Mouse (Mus musculus) CH12.LX (cell line): ENCODE measurements at regions not wholly inside any gene's neighbourhood (a gene's known extent, or its start where the extent isn't known, plus 50 kb on each side); places are given as distances from the start of the nearest gene placed in this dataset.

ENCODE experiments used
- CHD2 ChIP-seq: IDR thresholded peaks from 2 replicates; pipeline ENCODE4 v1.6.1; 2011; ENCODE audit warnings: low read length, improper control_type of control experiment
- CTCF ChIP-seq, 2 experiments: IDR thresholded peaks in 1 of 2; conservative IDR thresholded peaks in 1 of 2; 2 replicates each; pipeline ENCODE4 v1.5.1; 2011 to 2012; ENCODE audit warnings: low read depth in 2 of 2, low read length in 2 of 2, improper control_type of control experiment in 1 of 2, inconsistent platforms in 1 of 2, mild to moderate bottlenecking in 1 of 2, moderate library complexity in 1 of 2
- EP300 ChIP-seq: IDR thresholded peaks from 2 replicates; pipeline ENCODE4 v1.6.1; 2011; ENCODE audit warnings: low read length, improper control_type of control experiment
- JUND ChIP-seq: conservative IDR thresholded peaks from 2 replicates; pipeline ENCODE4 v1.6.1; 2011; ENCODE audit warnings: low read depth, low read length, improper control_type of control experiment
- RAD21 ChIP-seq: IDR thresholded peaks from 2 replicates; pipeline ENCODE4 v1.6.1; 2011; ENCODE audit warnings: low read depth, mild to moderate bottlenecking, low read length, improper control_type of control experiment, moderate library complexity
- UBTF ChIP-seq: IDR thresholded peaks from 2 replicates; pipeline ENCODE4 v1.6.1; 2012; ENCODE audit warnings: low read depth, mild to moderate bottlenecking, inconsistent platforms, low read length, improper control_type of control experiment, moderate library complexity

GRCm38 (mm10) chr5:91220174-91220573, 80.8 kb downstream of the Areg start:
- no peak for TF ChIP-seq RAD21
- TF ChIP-seq CHD2, result no peak
- no peak for TF ChIP-seq JUND
- TF ChIP-seq EP300, result no peak
- no peak for TF ChIP-seq CTCF (conservative IDR thresholded peaks at IDR 0.05 in 1 of 2, IDR thresholded peaks at IDR 0.05 in 1 of 2; ENCODE audit: low read depth in 2 of 2, low read length in 2 of 2)
- TF ChIP-seq UBTF, result no peak
